Mouse (Mus musculus): ENCODE data around the gene Desi1. TPM values are rescaled to one million over a fixed set of nuclear protein-coding genes. Genes with fewer than 3 reads are reported as not detected.
"Not testable (repeated sequence)": the region's sequence is repeated elsewhere in the genome, so short reads cannot be mapped to it uniquely, and the experiment has no call there.

The Desi1 gene
- polyA plus RNA-seq, 1 experiment from 2014 or later, result 27.5 TPM

DNA sequence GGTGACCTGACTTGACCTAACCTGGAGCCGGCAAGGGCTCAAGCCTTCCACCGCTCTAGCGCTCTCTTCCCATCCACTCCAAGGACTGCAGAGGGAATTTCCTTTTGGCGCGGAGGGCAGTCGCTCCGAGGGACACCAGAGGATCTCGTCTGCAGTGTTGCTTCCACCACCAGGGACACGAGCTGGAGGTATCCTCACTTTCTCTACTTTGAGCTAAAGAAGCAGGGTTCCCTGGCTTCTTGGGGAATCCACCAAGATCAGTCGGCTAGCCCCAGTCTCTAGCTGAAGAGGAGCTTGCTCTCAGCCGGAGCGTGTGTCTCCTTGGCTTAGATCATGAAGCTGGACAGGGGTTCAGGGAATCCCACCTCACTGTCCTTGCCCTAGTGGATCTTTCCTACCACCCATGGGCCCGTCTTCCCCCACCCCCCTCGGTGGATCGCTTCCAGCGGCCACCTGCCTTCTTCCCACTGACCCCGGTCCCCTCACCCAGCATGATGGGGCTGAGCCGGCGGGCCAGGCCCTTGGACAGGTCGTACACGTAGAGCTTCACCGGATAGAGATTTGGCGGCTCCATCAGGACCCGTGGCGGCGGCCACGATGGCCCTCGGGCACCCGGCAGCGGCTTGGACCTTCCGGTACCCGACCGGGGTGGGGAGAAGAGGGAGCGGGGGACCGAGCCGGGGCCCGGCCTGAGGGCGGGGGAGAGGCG, 18.1 kb downstream of the Desi1 start:
- under 1% methylated on average over 39 of the region's 39 CpGs for WGBS
- peak; percentile 80 for DNase-seq (ENCODE audit: low spot score)
- Histone ChIP-seq H3K27me3 (ENCODE audit: insufficient read depth, poor library complexity, severe bottlenecking) (no peaks in the 10 kb centered on the region), H3K4me1 (peaks cover 29% of the 10 kb centered on the region), H3K27ac (peak overlapping the region; percentile 90), H3K9me3 (no peaks in the 10 kb centered on the region), H3K4me3 (peak overlapping the region; percentile 80), H3K36me3 (peaks cover 21% of the 10 kb centered on the region)

DNA sequence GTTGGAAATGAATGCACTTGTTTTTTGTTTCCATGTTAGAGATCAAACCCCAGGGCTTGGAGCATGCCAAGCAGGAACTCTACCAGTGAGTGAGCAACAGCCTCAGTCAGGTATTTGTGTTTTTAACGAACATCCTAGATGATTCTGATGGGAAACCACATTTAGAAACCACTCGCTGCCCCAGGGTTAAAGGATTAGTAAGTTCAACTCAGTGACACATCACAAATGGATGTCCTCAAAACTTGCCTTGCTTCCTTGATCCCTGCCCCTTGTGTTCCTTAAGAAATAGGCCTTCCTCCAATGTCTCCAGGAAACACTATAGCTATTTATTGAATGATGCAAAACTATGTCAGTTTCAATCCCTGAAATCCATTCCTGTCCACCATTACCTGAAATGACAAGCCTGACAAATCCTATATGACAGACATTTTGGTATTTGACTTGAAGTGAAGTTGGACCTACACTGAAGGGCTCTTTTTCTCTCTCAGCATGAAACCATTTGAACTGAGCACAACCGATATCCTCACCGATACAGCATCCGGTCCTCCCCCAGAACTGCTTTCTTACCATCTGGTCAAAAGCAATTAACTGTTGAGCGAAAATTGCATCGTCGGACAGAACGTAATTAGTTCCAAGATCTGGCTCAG, 18.8 kb downstream of the Desi1 start:
- H3K9me3 ChIP-seq, result no peaks in the 10 kb centered on the region

DNA sequence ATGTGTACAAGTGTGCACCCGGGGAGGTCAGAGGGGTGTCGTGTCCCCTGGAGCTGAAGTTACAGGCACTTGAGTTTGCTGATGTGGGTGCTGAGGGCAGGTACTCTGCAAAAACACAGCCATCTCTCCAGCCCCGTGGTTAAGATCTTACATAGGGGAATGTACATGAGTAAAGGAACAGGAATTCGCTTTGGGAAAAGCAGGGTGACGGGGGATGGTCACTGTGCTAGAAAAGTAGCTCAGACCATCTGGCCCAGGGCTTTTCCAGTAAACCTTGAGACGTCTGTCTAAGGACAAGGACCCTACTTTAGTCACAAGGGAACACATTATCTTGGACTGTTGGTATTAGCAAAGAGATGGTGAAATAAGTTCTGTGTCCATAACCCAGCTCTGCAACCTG, 21.7 kb downstream of the Desi1 start:
- DNase-seq (ENCODE audit: low spot score), result no peak
- no peak overlapping the region for H3K27ac ChIP-seq
- H3K27me3 ChIP-seq (ENCODE audit: insufficient read depth, poor library complexity, severe bottlenecking), result no peaks in the 10 kb centered on the region
- no peak overlapping the region for H3K4me3 ChIP-seq
- 0 out of 2 replicates have a peak, but pooled peaks cover 6% of the 10 kb centered on the region for H3K36me3 ChIP-seq
- no peaks in the 10 kb centered on the region for H3K9me3 ChIP-seq
- WGBS, result 81% methylated on average over 6 of the region's 6 CpGs
- H3K4me1 ChIP-seq, result peaks cover 22% of the 10 kb centered on the region

More for the DNA sequence above, 18.8 kb downstream of the Desi1 start:
- 27% methylated on average over 9 of the region's 9 CpGs for WGBS
- no peak for DNase-seq (ENCODE audit: low spot score)
- peaks cover 29% of the 10 kb centered on the region for H3K4me1 ChIP-seq
- peaks cover 15% of the 10 kb centered on the region for H3K36me3 ChIP-seq
- no peaks in the 10 kb centered on the region for H3K27me3 ChIP-seq (ENCODE audit: insufficient read depth, poor library complexity, severe bottlenecking)
- peak overlapping the region; percentile 90; the same call in 1 of the 2 replicates for H3K27ac ChIP-seq
- H3K4me3 ChIP-seq, result peak overlapping the region; percentile 80

DNA sequence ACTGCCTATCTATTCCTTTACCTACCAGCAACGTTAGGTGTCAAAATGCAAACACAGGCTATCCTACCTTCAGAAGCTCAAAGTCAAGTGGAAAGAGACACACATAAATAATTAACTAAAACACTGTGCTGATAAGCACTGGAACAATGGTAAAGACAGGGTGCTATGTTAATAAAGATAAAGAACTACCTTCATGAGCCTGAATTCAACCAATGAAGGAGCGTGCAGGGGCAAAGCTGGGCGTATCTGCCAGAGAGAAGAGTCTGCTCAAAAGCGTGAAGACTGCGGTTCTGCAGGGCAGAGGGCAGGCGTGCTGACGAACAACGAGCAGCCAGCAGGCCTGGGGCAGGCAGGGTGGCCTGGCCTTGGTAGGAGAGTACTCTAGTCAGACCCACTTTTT, 29.4 kb downstream of the Desi1 start:
- no peaks in the 10 kb centered on the region for H3K9me3 ChIP-seq
- H3K4me1 ChIP-seq, result no peaks in the 10 kb centered on the region
- no peaks in the 10 kb centered on the region for H3K27me3 ChIP-seq (ENCODE audit: insufficient read depth, poor library complexity, severe bottlenecking)
- H3K4me3 ChIP-seq, result no peak overlapping the region
- H3K36me3 ChIP-seq, result peaks cover 42% of the 10 kb centered on the region
- no peak overlapping the region for H3K27ac ChIP-seq
- DNase-seq (ENCODE audit: low spot score), result no peak
- 86% methylated on average over 8 of the region's 8 CpGs for WGBS

DNA sequence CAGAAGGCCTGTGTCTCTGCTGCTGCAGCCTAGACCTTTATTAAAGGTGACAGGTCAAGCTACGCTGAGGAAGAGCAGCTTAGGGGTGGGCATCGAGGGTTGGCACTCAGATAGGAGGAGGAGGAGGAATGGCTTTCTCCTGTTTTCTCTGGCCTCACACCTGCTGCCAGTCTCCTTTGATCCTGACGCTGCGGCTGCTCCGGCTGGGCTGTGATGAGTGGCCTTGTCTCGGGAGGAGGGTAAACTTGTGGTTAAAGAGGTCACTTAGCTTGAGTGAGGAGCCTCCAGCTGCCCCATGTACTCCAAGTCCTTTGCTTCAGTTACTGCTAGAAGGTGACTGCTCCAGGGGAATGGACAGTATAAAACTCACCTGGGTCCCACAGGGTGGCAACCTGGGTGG, 39.7 kb downstream of the Desi1 start:
- WGBS, result 76% methylated on average over 6 of the region's 6 CpGs
- peaks cover 33% of the 10 kb centered on the region for H3K4me1 ChIP-seq
- H3K36me3 ChIP-seq, result peaks cover 61% of the 10 kb centered on the region
- H3K27ac ChIP-seq, result no peak overlapping the region
- no peaks in the 10 kb centered on the region for H3K9me3 ChIP-seq
- H3K4me3 ChIP-seq, result no peak overlapping the region
- DNase-seq (ENCODE audit: low spot score), result no peak
- no peaks in the 10 kb centered on the region for H3K27me3 ChIP-seq (ENCODE audit: insufficient read depth, poor library complexity, severe bottlenecking)

DNA sequence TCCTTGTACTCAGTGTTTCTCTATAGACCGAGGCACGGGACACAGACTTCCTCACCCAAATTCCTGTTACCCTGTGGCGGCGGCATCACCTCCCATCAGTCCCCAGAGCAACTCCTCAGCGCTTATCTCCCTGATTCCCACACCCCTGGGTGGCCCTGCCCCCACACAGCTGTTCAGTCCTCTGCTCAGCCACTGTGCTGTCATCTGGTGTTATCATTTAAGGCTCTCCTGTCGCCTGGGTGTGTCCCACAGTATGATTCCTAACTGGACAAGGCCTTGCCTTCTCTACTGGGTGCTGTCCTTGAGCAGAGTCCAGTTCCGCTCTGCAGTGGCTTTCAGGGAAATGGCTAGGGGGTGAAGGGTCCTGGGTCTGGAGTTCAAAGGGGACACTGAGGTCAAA, 43.1 kb downstream of the Desi1 start:
- DNase-seq (ENCODE audit: low spot score), result peak; percentile 92
- WGBS, result 17% methylated on average over 7 of the region's 7 CpGs
- Histone ChIP-seq H3K4me1 (peaks cover 33% of the 10 kb centered on the region), H3K27me3 (ENCODE audit: insufficient read depth, poor library complexity, severe bottlenecking) (no peaks in the 10 kb centered on the region), H3K4me3 (no peak overlapping the region), H3K36me3 (peaks cover 31% of the 10 kb centered on the region), H3K27ac (no peak overlapping the region), H3K9me3 (no peaks in the 10 kb centered on the region)

DNA sequence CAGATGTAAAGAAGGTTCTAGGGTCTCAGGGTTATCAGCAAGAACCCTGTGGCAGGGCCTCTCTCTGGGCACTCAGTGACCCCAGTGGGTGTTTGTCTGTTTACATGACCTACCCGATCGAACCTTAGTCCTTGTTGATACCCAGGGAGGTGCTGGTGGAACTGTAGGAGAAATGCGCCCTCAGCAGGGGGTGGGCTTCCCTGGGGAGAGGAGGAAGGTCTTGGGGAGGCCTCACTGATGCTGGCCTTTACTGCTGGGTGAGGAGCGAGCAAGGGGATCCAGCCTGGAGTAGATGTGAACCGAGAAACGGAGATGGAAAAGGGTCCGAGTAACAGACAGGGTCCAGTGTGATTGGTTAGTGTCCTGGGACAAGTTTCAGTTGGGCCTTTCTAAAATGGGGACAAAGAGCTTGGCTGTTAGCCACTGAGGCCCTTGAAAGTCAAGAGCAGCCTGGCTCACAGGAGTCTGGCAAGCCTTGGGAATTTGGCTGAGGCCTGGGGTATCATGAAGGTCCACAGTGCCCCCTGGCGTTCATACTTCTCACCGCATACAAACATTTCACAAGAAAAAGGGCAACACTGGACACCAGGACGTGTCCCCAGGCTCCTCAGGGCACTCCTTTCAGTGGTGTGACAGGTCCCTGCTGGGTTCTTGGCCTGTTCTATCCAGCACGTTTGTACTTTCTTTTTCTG, 44.1 kb downstream of the Desi1 start:
- peak; percentile 91 for DNase-seq (ENCODE audit: low spot score)
- Histone ChIP-seq H3K9me3 (no peaks in the 10 kb centered on the region), H3K4me3 (no peak overlapping the region), H3K27ac (peak overlapping the region; percentile 72), H3K4me1 (peaks cover 33% of the 10 kb centered on the region), H3K27me3 (ENCODE audit: insufficient read depth, poor library complexity, severe bottlenecking) (no peaks in the 10 kb centered on the region), H3K36me3 (peaks cover 22% of the 10 kb centered on the region)
- 40% methylated on average over 11 of the region's 11 CpGs for WGBS

DNA sequence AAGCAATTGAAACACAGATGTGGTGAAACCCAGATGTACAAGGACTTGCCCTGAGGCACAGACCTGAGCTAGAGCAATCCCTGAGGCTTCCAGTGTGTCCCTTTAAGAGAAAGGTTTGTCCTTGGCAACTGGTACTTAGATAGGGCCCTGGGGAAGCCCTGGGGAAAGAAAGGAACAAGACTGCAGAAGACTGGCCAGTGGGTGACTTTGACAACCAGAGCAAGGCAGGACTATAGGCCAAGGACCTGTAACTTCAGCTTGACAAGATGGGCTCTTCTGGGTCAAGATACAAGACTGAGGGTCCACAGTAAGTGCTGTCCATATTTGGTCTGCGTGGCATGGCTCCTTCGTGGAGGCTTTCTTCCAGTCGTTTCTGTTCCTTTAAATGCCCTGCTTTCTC, 46.0 kb downstream of the Desi1 start, which contains the start of gene Xrcc6:
TSS of gene Xrcc6 (plus strand) at position 190 of the 400 bp plus-strand sequence.
- Histone ChIP-seq H3K27ac (no peak within 1 kb of the TSS), H3K4me1 (peaks cover 28% of the 10 kb centered on the region), H3K27me3 (ENCODE audit: insufficient read depth, poor library complexity, severe bottlenecking) (no peaks in the 10 kb centered on the region), H3K4me3 (no peak within 1 kb of the TSS), H3K9me3 (no peaks in the 10 kb centered on the region), H3K36me3 (peaks cover 4% of the 10 kb centered on the region; the same call in 1 of the 2 replicates)
- WGBS, result 77% methylated on average over 3 of the region's 3 CpGs
- no peak for DNase-seq (ENCODE audit: low spot score)

DNA sequence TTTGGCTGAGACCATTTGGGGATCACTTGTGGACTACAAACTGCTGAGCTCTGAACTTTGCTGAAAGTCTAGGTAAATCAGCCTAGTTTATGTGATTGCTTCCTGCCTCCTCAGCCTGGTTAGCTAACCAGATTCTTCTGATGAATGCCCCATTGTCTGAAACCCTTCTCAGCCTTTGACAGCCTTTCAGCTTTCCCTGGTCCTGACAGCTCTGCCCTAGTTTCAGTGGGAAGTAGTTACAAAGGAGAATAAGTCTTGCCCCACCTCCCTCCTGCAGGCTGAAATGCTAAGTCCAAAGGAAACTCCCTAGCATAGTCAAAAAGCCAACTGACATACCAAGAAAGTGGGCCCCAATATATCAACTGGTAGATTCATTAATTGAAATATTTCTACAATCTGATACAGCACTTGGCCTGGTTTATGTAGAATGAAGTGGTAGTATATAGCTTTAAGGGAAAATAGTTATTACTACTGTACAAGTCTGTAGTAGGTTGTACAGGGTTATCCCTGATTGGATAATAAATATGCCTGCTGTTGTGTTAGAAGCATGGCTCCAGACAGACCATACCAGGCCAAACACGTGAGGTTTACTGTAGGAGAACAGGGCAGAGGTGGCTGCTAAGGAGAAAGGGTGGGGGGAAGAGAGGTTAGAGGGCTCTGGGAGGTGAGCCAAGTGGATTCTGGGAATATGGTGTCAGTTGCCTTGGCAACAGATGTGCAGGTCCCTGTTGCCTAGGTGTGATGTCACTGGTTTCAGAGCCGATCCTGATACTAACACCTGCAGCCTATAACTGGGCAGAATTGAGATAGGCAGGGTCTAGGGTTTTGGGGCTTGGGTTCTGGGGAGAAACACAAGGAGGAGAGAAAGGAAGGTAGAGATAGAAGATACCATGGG, 48.1 kb downstream of the Desi1 start:
- no peaks in the 10 kb centered on the region for H3K27me3 ChIP-seq (ENCODE audit: insufficient read depth, poor library complexity, severe bottlenecking)
- H3K36me3 ChIP-seq, result no peaks in the 10 kb centered on the region
- DNase-seq (ENCODE audit: low spot score), result no peak
- WGBS, result 72% methylated on average over 2 of the region's 2 CpGs
- H3K4me1 ChIP-seq, result peaks cover 14% of the 10 kb centered on the region
- no peaks in the 10 kb centered on the region for H3K9me3 ChIP-seq
- no peak overlapping the region for H3K4me3 ChIP-seq
- no peak overlapping the region for H3K27ac ChIP-seq

DNA sequence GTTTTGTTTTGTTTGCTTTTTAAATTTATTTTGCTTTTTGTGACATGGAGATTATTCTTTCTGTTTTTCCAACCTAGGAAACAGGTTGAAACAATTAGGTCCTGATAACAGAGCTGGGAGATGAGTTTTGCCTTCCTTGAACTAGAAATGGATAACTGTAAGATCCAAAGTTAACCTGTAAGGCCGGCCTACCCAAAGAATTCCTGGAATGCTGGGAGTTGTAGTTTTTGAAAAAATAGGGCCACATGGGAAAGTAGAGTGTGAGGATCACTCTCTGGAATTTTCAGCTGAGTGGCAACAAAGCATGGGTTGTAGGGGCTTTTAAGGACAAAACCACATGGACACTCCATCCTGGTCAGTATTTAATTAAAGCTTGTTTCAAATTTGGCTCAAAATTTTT, 51.5 kb downstream of the Desi1 start:
- no peaks in the 10 kb centered on the region for H3K36me3 ChIP-seq
- no peaks in the 10 kb centered on the region for H3K27me3 ChIP-seq (ENCODE audit: insufficient read depth, poor library complexity, severe bottlenecking)
- H3K4me3 ChIP-seq, result no peak overlapping the region
- WGBS, result 43% methylated on average over 1 of the region's 1 CpGs
- DNase-seq (ENCODE audit: low spot score), result no peak
- H3K4me1 ChIP-seq, result no peaks in the 10 kb centered on the region
- H3K27ac ChIP-seq, result no peak overlapping the region
- H3K9me3 ChIP-seq, result no peaks in the 10 kb centered on the region

DNA sequence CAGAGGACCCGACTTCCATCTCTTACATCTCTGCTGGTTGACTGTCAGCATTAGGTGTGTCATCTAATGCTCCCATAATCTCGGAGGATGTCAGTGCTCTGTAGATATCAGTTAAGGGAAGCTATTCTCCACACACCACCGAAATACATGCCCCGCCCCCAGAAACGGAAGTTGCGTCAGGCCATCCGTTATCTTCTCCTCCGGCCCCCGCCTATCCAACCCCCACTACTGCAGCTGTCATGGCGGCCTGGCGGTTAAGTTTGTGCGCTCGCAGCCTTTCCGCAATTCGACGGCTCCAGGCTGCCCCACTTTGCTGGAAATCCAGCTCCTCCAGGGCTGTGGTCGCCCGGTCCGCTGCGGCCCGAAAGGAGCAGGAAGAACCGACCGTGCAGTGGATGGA, 53.3 kb downstream of the Desi1 start, which contains the start of gene 1700029P11Rik:
TSS of gene 1700029P11Rik (plus strand) at position 220 of the 400 bp plus-strand sequence.
- H3K4me3 ChIP-seq, result no peak within 1 kb of the TSS
- WGBS, result 91% methylated on average over 23 of the region's 23 CpGs
- H3K36me3 ChIP-seq, result no peaks in the 10 kb centered on the region
- H3K4me1 ChIP-seq, result no peaks in the 10 kb centered on the region
- no peak within 1 kb of the TSS for H3K27ac ChIP-seq
- H3K27me3 ChIP-seq (ENCODE audit: insufficient read depth, poor library complexity, severe bottlenecking), result no peaks in the 10 kb centered on the region
- no peaks in the 10 kb centered on the region for H3K9me3 ChIP-seq
- DNase-seq (ENCODE audit: low spot score), result no peak

DNA sequence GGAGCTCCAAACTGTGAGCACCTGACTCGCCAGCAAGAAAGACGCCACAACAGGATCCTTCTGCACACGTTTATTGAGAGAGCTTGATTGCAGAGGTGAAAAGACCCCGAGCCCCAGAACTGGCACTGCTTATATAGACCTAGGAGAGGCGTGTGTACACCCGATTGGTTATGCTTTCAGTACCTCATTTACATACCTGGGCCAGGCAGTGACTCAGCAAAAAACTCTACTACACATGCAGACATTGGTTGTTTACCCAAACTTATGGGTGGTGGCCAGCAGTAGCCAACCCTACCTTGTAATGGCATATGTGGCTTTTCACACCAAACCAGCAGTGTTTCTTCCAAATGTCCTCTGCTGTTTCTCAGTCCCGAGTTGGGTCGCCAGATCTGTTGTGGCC, 58.5 kb downstream of the Desi1 start:
- WGBS, result 88% methylated on average over 8 of the region's 8 CpGs
- H3K4me3 ChIP-seq; H3K36me3 ChIP-seq; H3K27ac ChIP-seq; H3K9me3 ChIP-seq; H3K27me3 ChIP-seq (ENCODE audit: insufficient read depth, poor library complexity, severe bottlenecking); DNase-seq (ENCODE audit: low spot score); H3K4me1 ChIP-seq: not testable (repeated sequence)
